15 mouse cellular contexts compared by ENCODE assay signal in genomic region chr11:97509715-97510485, GRCm38 (mm10). TPM values are rescaled to one million over a fixed set of nuclear protein-coding genes. Genes with fewer than 3 reads are reported as not detected.
A peak's percentile ranks its signal among the peaks of the same experiment; 100 is the strongest.
DNase-seq lines count a peak whose midpoint lies in the region; ATAC-seq lines count a peak whose summit lies in the region.
"Had no signal": no experiment of that assay in that cellular context is flagged by ENCODE, and none has a peak within 500 bp of the region (broad histone marks: within the 10 kb centered on the region; RNA-seq: fewer than 3 reads in every experiment).

No protein-coding gene starts in this region.

- H3K9ac ChIP-seq in forebrain, embryonic 14.5 days (ENCODE audit: low read length): no peak overlapping the region
- peak overlapping the region; percentile 28; the same call in 1 of the 2 replicates for H3K9ac ChIP-seq in hindbrain, embryonic 14.5 days
- H3K9ac ChIP-seq: intestine, embryonic 15.5 days; liver, embryonic 15.5 days had no signal

- H3K4me2 ChIP-seq in forebrain, embryonic 14.5 days (ENCODE audit: low read length): no peak overlapping the region
- no peak overlapping the region for H3K4me2 ChIP-seq in hindbrain, embryonic 14.5 days (replicated peaks)
- H3K4me2 ChIP-seq: intestine, embryonic 15.5 days; liver, embryonic 15.5 days had no signal

- H3K4me1 ChIP-seq in megakaryocyte, embryonic 14.5 days: peaks cover 70% of the 10 kb centered on the region
- H3K4me1 ChIP-seq in forebrain, embryonic 14.5 days (ENCODE audit: control insufficient read depth, insufficient read depth, low read length): 0 out of 2 replicates have a peak, but pooled peaks cover 2% of the 10 kb centered on the region
- peaks cover 11% of the 10 kb centered on the region for H3K4me1 ChIP-seq in hindbrain, embryonic 14.5 days (replicated peaks; ENCODE audit: control insufficient read depth, insufficient read depth, low read length)
- H3K4me1 ChIP-seq in heart, embryonic 10.5 days: peaks cover 30% of the 10 kb centered on the region

- H3K9me3 ChIP-seq in megakaryocyte, embryonic 14.5 days: peaks cover 6% of the 10 kb centered on the region
- no peaks in the 10 kb centered on the region for H3K9me3 ChIP-seq in forebrain, embryonic 14.5 days (replicated peaks; ENCODE audit: control insufficient read depth, low read length)
- no peaks in the 10 kb centered on the region for H3K9me3 ChIP-seq in hindbrain, embryonic 14.5 days (ENCODE audit: control insufficient read depth, low read length)
- H3K9me3 ChIP-seq in heart, embryonic 10.5 days: no peaks in the 10 kb centered on the region
- H3K9me3 ChIP-seq: intestine, embryonic 15.5 days; liver, embryonic 15.5 days had no signal

- 52% methylated on average over 24 of the region's 24 CpGs for WGBS in forebrain, embryonic 14.5 days
- WGBS in hindbrain, embryonic 14.5 days: 49% methylated on average over 23 of the region's 24 CpGs
- 67% methylated on average over 24 of the region's 24 CpGs for WGBS in heart, embryonic 10.5 days

- peak overlapping the region; percentile 66 for H3K4me3 ChIP-seq in megakaryocyte, embryonic 14.5 days (replicated peaks)
- no peak overlapping the region for H3K4me3 ChIP-seq in forebrain, embryonic 14.5 days (ENCODE audit: low read depth, low read length)
- no peak overlapping the region for H3K4me3 ChIP-seq in hindbrain, embryonic 14.5 days (replicated peaks; ENCODE audit: low read length)
- no peak overlapping the region for H3K4me3 ChIP-seq in heart, embryonic 10.5 days
- H3K4me3 ChIP-seq: intestine, embryonic 15.5 days; liver, embryonic 15.5 days had no signal

- no peak for ATAC-seq in megakaryocyte, adult 5-6 weeks (ENCODE audit: poor library complexity, severe bottlenecking)
- ATAC-seq in forebrain, embryonic 14.5 days: peak; percentile 27; the same call in 1 of the 2 replicates
- 0 out of 2 replicates have a peak, but pooled peaks have one; percentile 38 for ATAC-seq in hindbrain, embryonic 14.5 days (ENCODE audit: low FRiP score)
- no peak for ATAC-seq in erythroid progenitor cell, adult 5-6 weeks (replicated peaks; ENCODE audit: low FRiP score, poor library complexity, severe bottlenecking)
- ATAC-seq: intestine, embryonic 15.5 days had no signal

- no peaks in the 10 kb centered on the region for H3K36me3 ChIP-seq in megakaryocyte, embryonic 14.5 days (replicated peaks; ENCODE audit: low read length)
- H3K36me3 ChIP-seq in forebrain, embryonic 14.5 days (ENCODE audit: control insufficient read depth, insufficient read depth, low read length): peaks cover 3% of the 10 kb centered on the region; the same call in 1 of the 2 replicates
- peaks cover 6% of the 10 kb centered on the region for H3K36me3 ChIP-seq in hindbrain, embryonic 14.5 days (replicated peaks; ENCODE audit: control insufficient read depth, insufficient read depth)
- no peaks in the 10 kb centered on the region for H3K36me3 ChIP-seq in heart, embryonic 10.5 days
- H3K36me3 ChIP-seq: intestine, embryonic 15.5 days; liver, embryonic 15.5 days had no signal

- peaks cover 5% of the 10 kb centered on the region for H3K27me3 ChIP-seq in megakaryocyte, embryonic 14.5 days (replicated peaks)
- H3K27me3 ChIP-seq in forebrain, embryonic 14.5 days (replicated peaks; ENCODE audit: control insufficient read depth, insufficient read depth, low read length): no peaks in the 10 kb centered on the region
- no peaks in the 10 kb centered on the region for H3K27me3 ChIP-seq in hindbrain, embryonic 14.5 days (ENCODE audit: control insufficient read depth, insufficient read depth, low read length)
- peaks cover 30% of the 10 kb centered on the region for H3K27me3 ChIP-seq in heart, embryonic 10.5 days (ENCODE audit: insufficient read depth, poor library complexity, severe bottlenecking)

- no peak for DNase-seq in forebrain, embryonic 14.5 days (ENCODE audit: low spot score)
- no peak for DNase-seq in hindbrain, embryonic 14.5 days (ENCODE audit: low spot score)
- DNase-seq in thymus, postnatal 14 days: peak; percentile 52
- DNase-seq in heart, embryonic 10.5 days (ENCODE audit: low spot score): no peak
- DNase-seq: adrenal gland, adult 8-10 months; kidney, postnatal 36 days; layer of hippocampus, postnatal 36 days; right cerebral cortex, adult 18-20 months had no signal

- no peak overlapping the region for H3K27ac ChIP-seq in forebrain, embryonic 14.5 days (ENCODE audit: low read depth, low read length)
- no peak overlapping the region for H3K27ac ChIP-seq in hindbrain, embryonic 14.5 days
- H3K27ac ChIP-seq in heart, embryonic 10.5 days: no peak overlapping the region
- H3K27ac ChIP-seq: intestine, embryonic 15.5 days; liver, embryonic 15.5 days had no signal

RNA-seq across cellular contexts. Expression of gene 4933428G20Rik, which starts 9.8 kb away (rescaled TPM):
- polyA plus RNA-seq in megakaryocyte, embryonic 14.5 days (2012; ENCODE audit: insufficient read depth, low replicate concordance): not detected in 2 replicates
- total RNA-seq in megakaryocyte, adult 5-6 weeks (2015): not detected in 2 replicates
- not detected in 2 replicates for total RNA-seq in megakaryocyte, adult 5-6 weeks (2017)
- 0.40 TPM in 1 of 2 replicates, not detected in the other for polyA plus RNA-seq in forebrain, embryonic 14.5 days (2014; fragmentation: Nextera tagmentation; extraction: Ambion mirVana)
- polyA plus RNA-seq in hindbrain, embryonic 14.5 days (2014; fragmentation: Nextera tagmentation; extraction: Ambion mirVana): 0.41 TPM in 1 of 2 replicates, not detected in the other
- total RNA-seq in erythroid progenitor cell, adult 5-6 weeks (2015; ENCODE audit: low replicate concordance): not detected in 2 replicates
- not detected in 2 replicates for total RNA-seq in erythroid progenitor cell, adult 5-6 weeks (2017; ENCODE audit: low replicate concordance)
- polyA plus RNA-seq in heart, embryonic 10.5 days (2016; fragmentation: Nextera tagmentation; extraction: Ambion mirVana): 1.3 TPM in 2 replicates
- total RNA-seq: gastrocnemius, adult 8-10 months; layer of hippocampus, postnatal 36 days had no signal
- polyA plus RNA-seq: limb, embryonic 11.5 days had no signal

Comparison
In these comparisons a context has a peak if more than half of its experiments do, and no peak if none do; other contexts are left out.
1. ATAC-seq: peak in forebrain, embryonic 14.5 days (single experiment) and hindbrain, embryonic 14.5 days (single experiment); none in megakaryocyte, adult 5-6 weeks (single experiment) and erythroid progenitor cell, adult 5-6 weeks (single experiment).